Mouse (Mus musculus): ENCODE measurements at regions not wholly inside any gene's neighbourhood (a gene's known extent, or its start where the extent isn't known, plus 50 kb on each side); places are given as distances from the start of the nearest gene placed in this dataset.

DNA sequence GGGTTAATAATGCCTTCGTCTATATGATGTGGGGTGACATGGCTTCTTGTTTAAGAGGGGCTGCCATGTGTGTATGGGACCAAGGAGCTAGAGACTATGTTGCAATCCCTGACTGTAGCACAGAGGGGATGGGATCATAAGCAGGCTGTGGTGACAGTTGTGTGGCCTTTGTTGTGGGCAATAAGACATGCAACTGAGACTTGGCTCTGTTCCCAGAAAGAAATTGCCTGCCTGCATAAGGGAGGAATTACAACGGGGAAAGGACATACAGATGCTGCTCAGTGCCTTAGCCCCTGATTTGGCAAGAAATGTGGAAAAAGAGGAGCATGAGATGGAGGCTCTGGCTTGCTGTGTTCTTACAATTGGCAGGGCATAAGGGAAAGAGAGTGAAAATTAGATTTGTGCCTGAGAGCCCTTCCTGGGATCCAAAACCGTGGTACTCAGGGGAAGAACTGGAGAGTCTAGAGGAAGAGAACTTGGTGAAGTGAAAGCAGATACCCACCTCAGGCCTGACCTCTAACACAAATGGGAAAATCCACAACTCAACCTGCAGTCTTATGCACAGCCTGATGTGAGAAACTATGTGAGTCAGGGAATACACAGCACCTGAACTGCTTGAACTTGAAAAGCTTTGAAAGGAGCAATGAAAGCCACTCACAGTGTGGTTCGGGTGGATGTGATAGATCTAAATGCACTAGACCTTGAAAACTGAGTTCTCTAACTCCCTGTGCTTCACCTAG is 271.9 kb downstream of the 4930544G11Rik start:
- DNase-seq (ENCODE audit: low read depth, low spot score) = no peak

DNA sequence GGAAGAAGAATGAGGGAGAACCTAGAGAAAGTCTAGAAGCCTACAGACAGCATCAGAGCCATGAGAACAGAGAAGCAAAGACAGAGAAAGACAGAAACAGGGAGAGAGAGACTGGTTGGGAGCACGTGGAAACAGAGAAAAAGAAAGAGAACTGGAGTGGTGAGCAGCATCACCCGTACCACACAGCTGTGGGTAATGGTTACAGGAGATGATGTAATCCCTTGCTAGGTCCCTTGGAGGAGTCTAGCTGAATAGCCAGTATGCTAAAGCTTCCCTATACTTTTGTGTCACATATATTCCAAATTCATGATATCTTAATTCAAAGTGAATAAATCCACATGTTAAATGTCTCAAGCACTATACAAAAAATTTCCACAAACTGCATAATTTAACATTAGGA is 284.0 kb downstream of the 4930544G11Rik start:
- no peak for DNase-seq (ENCODE audit: low read depth, low spot score)

DNA sequence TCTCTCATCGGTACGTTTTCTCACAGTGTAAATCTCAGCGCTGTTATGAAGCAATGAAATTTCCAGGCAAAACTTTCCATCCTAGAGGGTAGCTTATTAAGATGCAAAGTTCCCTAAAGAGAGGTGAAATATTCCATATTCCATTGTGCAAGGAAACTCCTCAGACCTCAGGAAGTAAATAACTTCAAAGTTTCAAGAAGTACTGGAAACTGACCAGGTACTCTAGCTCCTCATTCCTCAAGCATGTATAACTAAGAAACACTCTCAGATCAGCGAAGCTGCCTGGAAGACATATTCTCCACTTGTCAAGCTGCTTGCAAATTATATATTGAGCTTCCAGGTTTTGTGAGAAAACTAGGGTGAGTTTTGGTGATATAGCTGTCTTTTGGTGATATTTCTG is 279.8 kb upstream of the Mad2l1 start:
- DNase-seq (ENCODE audit: low read depth, low spot score) = no peak

DNA sequence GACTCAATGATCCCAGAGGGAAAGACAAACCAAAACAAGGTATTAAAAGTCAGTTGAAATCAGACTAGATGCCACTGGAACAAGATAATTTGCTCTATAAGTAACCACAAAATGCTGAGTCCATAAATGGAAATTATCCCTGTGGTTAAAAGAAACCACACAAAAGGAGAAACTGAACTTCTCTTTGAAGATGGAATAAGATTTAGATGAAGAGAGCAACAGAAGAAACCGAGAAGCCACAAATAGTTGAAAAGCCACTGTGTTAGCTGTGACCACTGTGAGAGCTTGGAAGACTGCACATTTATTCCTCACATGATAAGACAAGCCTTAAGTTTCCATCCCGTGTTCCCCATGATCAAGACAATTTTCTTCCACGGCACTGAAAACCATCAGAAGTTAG is 271.8 kb upstream of the Mad2l1 start:
- DNase-seq (ENCODE audit: low read depth, low spot score) = no peak

DNA sequence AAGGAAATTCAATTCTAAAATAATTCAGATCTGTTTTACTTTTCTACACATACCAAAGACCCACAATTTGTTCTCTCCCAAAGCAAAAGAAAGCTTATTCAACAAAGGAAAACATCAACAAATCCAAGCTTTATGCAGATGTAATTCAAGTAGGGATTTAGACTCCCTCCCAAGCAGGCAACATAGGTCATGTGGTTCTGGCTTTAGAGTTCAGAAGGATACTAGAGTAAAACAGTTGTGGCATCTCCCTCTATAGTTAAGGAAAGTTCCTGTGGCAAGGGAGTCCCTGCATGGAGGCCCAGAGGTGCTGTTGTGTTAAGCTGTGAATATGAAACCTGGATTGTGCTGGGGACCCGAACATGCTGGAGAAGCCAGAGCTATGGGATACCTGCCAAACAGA is 271.3 kb upstream of the Mad2l1 start:
- DNase-seq (ENCODE audit: low read depth, low spot score) = no peak

DNA sequence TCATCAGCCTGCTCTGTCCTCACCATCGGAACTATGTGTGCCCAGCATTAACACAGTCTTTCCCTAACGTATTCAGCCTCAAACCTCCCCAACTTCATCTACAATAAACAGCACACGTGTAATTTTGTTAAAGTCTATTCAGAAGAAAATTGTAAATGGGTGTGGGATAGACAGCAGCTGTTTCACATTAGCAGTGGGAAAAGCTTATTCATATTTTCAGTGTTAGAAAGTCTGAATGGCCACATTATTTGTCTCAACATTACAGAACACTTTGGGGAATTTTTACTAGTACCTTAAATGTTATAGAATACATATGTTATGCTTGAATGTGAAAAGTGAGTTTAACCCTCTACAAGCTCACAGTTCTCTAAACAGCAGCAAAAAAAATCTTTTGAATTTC is 266.8 kb upstream of the Mad2l1 start:
- DNase-seq (ENCODE audit: low read depth, low spot score) = no peak

DNA sequence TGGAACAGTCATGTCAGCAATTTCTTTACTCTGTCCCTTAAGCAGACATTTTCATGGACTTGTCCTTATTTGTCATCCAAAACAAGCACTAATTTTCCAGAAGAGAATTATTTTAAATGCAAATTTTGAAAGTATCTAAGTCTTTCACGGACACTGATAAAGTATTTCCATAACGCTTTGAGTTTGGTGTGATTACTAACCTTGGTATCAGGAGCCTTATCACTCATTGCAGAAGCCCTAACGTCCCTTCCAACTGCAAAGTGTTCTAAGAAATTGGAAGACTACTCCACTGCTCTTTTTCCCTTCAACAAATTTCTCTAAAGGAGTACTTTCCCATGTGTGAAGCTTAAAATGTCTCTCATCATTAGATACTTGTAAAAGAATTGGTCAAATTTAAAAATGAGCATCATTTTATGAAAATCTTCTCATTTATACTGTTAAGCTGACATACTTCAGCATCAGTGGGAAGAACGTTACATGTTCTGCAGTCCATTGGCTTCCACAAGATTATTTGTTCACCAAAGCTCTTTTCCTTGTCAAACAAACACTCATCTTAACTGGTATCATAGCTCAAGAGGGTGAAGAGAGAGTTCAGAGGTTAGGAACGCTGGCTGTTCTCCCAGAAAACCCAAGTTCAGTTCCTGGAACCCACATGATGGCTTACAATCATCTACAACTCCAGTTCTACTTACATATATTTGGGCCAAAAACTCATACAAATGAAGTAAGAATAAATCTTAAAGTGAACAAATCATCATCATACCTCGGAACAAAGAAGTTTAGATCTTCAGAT is 263.6 kb upstream of the Mad2l1 start:
- DNase-seq (ENCODE audit: low read depth, low spot score) = no peak

DNA sequence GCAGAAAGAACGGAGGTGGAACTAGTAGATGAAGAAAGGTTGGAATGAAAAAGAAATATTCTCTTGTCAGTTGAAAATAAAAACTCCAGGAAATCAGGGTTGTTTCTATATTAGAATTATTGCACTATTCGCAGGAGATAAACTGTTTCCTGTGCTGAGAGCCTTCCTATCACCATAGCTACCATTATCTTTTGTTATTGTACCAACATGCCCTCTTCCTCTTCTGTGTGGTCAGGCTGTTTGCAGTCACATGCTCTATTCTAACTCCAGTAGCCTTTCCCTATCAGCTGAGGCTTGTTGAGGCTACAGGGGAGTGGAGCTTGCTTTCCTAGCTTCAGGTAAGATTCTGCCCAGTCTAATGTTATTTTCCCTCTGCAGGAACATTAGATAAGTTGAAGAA is 263.0 kb upstream of the Mad2l1 start:
- DNase-seq (ENCODE audit: low read depth, low spot score) = no peak

DNA sequence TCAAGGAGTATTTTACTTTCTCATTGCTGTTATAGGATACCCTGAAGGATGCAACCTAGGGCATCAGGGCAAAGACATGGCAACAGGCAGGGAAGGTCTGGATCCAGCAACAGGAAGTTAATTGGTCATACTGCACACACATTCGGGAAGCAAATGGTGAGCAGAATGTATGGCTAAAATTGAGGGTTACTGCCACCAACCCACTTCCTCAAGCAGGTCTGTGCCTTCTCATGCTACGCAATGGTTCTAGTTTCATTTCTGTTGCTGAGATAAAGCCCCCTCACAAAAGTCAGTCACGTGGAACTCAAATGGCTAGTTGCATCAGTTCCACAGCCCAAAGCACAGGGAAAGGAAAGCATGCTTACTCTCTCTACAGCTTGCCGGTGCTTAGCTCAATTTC is 260.5 kb upstream of the Mad2l1 start:
- no peak for DNase-seq (ENCODE audit: low read depth, low spot score)

DNA sequence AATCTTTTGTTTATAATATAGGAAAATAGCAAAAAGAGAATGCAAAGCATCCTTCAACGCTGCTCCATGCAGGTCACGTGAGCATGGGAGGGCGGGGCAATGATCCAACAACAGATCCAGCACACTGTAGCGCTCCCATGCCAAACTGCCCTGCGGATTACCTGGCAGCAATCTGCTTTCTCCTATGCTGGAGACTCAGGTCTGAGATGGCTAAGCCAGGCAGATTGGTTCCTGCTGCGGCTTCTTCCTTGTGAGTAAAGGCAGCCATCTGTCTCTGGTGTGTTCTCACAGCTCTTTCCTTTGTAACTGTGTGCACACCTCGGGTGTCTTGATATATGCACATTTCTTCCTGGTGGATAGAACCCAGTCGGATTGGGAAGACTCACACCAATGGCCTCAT is 254.5 kb upstream of the Mad2l1 start:
- no peak for DNase-seq (ENCODE audit: low read depth, low spot score)

DNA sequence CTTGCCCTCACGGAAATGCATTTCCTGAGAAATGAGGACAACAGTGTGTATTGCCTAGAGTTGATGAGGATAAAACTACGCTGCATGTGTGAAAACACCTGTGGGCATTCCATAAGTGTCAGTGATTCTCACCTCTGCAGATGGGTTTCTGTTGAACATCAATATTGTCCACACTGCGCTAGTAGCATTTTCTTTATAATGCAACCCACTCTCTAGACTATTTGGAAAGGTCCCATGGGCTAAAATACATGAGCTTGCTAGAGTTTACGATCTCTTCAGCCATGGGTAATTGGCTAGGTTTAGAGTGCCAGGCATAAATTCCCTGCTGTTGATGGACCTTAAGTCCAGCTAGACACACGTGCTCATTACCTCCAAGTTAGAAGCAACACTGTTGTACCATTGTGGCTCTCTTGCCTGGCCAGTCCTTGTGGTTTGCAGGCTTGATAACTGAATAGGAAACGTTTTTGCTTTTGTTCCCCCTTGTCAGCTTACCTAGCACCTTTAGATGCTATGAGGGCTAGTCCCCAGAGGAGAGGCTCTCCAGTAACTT is 252.5 kb upstream of the Mad2l1 start:
- DNase-seq (ENCODE audit: low read depth, low spot score) = no peak

DNA sequence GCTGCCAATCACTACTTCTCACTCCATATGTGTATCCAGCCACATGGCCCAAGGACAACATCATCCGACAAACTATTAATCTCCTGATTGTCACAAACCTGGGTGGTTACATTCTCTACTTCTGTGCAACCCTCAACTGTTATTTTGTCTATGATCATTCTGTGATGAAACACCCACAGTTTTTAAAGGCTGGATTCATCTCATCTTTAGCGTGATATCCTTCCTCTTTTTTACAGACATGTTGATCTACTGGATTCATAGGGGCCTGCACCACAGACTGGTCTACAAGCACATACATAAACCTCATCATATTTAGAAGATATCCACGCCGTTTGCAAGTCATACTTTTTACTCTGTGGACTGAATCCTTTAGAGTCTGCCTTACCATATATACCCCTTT is 251.7 kb upstream of the Mad2l1 start:
- no peak for DNase-seq (ENCODE audit: low read depth, low spot score)

DNA sequence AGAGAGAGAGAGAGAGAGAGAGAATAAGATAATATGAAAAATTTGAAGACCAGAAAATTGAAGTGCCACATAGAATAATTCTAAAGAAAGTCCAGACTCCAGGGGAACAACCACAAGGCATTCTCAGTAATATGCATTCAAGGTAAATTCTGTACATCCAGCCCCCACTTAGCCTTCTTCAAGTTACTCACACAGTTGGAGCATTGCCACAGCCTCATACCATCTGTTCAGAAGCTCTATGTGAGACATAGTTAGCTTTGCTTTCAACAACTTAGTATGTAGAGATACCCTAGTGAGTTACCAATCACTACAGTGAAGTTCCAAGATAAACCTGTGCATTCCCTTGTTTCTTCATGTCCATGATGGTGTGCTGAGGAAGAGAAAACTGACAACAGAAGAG is 247.6 kb upstream of the Mad2l1 start:
- no peak for DNase-seq (ENCODE audit: low read depth, low spot score)

DNA sequence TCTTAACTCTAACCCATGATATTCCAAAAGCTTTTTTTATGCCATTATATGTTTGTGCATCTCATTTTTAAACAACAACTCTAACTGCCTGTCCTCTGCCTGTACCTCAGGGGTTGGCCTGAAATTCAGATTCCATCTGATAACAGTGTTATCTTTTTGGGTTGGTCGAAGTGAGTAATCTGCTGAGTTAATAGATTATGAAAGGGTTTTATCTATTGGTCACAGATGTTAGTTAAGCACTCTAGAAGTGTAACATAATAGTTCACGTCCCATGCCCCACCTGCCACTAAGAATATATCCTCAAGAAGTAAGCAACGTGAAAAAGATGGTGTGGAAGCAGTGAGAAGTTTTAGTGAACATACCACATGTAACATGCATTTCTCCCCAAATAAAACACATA is 246.0 kb upstream of the Mad2l1 start:
- DNase-seq (ENCODE audit: low read depth, low spot score) = no peak

DNA sequence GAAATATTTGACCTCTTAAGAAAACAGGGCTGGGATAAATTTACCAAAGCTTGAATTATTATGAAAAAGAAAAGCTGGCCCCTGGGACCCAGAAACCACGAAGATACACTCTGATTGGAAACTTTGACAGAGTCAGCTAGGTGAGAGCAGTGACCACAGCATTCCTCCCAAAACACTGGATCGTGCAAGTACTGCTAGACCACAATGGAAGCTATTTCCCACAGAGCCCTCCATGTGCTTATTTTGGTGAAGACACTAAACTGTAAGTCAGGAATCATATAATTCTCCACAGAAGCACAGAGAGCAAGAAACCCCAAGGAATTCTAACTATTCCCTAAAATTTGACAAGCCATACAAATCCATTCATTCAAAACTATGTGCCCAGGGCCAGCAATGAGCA is 243.6 kb upstream of the Mad2l1 start:
- no peak for DNase-seq (ENCODE audit: low read depth, low spot score)

DNA sequence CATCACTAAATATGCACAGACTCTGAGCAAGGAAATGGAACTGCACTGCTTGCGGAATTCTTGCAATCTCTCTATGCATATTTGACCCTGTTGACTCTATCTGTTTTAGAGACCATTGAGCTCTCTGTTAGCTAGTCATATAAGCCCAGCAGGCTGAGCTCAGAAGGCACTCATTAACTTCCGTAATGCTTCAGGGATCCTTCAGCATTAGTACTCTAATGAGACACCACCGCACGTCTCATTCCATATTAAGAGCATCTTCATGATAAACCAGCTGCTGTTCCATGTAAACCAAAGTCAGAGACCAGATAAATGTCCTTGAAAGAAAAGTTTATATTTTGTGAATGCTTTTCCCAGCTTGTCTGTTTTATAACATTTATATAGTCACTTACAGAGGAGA is 237.1 kb upstream of the Mad2l1 start:
- DNase-seq (ENCODE audit: low read depth, low spot score) = no peak

DNA sequence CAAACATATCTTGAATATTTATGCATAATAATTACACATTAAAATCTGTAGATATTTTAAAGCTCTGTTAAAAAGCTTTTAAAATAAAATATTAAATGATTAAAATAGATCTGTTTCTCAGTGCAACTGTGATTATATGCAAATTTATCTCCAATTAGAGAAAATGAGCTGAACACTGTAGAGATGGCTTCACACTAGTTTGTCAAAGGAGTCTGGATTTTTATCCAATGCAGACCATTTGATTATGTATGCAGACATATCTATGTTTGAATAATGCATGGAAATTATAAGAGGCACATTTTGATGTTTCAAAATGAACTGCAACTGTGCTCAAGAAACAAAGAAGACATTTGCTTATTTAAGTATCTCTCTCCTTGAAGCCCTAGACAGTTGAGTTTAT is 235.0 kb upstream of the Mad2l1 start:
- no peak for DNase-seq (ENCODE audit: low read depth, low spot score)

DNA sequence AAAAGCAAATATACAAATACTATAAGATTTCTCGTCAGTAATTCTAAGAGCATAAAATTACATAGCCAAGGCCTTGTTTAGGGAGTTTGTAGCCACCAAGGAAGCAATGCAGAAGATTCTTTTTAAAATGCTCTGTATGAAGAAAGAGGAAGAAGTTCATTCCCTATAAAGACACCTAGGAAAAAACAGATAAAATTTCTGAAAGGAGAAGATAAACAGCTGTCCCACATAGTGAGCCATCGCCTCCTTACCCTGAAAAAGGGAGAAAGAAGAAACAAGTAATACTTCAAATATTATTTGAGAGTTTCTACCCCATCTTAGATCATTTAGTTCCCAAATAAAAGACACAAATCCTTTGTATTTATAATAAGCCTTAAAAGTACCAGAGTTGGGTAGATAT is 190.3 kb upstream of the Mad2l1 start:
- no peak for DNase-seq (ENCODE audit: low read depth, low spot score)

DNA sequence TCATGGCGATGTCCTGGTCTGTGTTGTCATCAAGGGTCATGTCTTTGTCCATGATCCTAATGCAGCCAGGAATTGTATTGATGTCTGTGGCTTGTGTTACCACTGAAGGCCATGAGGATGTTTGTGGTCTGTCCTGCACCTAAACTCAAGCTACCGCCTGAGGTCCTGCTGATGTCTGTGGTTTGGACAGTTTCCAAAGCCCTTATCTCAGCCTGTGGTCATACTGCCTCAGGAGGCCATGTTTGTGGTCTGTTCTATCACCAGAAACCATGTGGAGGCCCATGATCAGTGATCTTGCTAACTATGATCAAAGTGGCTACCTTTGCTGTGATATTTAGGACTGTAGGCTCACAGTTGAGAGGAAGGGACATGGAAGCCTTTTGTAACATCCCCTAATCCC is 187.8 kb upstream of the Mad2l1 start:
- no peak for DNase-seq (ENCODE audit: low read depth, low spot score)

DNA sequence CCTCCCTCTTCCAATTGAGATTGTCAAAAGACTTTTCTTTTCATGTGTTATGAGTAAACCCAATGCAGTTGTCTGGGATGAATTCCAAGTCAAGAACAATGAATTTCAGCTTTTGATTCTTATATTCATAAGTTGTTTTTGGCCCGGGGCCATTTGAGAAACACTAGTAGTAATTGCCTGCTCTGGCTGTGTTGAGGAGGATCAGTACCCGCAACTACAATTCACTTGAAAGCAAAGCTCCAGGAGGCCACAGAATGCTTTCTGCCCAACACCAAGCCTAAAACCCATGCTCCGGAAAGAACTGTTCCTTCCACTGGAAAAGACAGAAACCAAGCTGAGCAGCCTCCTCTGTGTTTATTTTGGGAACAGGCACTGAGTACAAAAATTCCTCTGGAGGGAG is 174.1 kb upstream of the Mad2l1 start:
- DNase-seq (ENCODE audit: low read depth, low spot score) = no peak

DNA sequence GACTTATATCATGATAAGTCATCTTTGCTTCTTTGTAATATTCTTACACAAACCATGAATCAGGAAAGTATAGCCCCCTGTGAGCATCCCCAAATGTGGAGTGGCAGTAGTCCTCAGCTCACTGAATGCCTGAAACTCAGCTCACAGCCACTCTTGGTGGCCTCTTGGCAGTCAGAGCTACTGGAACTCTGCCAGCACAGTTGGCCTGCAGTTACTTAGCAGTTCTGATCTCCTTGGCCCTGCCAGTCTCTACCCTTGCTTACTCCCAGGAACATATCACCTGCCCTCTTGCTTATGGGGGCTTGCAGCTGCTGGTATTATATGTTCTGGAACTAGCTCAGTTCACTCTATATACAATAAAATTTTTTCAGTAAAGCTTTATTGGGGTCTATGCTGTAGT is 167.9 kb upstream of the Mad2l1 start:
- DNase-seq (ENCODE audit: low read depth, low spot score) = no peak

DNA sequence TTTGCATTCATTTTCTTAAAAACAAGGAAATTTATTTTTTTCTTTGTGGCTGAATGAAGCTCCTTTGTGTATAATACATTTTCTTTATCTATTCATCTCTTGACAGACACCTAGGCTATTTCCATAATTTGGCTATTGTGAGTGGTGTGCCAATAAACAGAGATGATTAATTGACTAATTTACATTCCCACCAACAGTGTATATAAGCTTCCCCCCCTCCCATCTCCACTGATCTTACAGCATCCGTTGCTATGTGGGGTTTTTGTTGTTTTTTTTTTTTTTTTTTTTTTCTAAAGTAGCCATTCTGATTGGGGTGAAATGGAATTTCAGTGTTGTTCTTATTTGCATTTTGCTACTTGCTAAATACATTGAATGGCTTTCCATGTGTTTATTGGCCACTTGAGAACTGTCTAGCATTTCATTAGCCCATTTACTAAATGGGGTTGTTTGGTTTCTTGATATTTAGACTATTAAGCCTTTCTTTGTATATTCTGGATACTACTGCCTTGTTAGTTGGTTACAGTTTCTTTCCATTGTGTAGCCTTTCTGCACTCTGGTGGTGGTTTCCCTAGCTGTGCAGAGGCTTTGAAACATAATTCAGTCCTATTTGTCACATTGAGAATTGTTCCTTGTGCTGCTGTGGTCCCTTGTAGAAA is 153.8 kb upstream of the Mad2l1 start:
- no peak for DNase-seq (ENCODE audit: low read depth, low spot score)
